Mouse (Mus musculus): ENCODE measurements at regions not wholly inside any gene's neighbourhood (a gene's known extent, or its start where the extent isn't known, plus 50 kb on each side); places are given as distances from the start of the nearest gene placed in this dataset.
"Not testable (repeated sequence)": the region's sequence is repeated elsewhere in the genome, so short reads cannot be mapped to it uniquely, and the experiment has no call there.

GRCm38 (mm10) chr15:5817901-5818576 lies 481.5 kb upstream of the Dab2 start:
- Histone ChIP-seq H3K4me3 (ENCODE audit: insufficient read depth, low read depth, low read length) (no peak overlapping the region), H3K4me1 (ENCODE audit: control insufficient read depth, insufficient read depth, insufficient read length, low read length) (no peaks in the 10 kb centered on the region)

GRCm38 (mm10) chr15:5839963-5840362 lies 459.6 kb upstream of the Dab2 start:
- Histone ChIP-seq H3K27ac (replicated peaks; ENCODE audit: low read depth, low read length) (no peak overlapping the region), H3K4me1 (ENCODE audit: control insufficient read depth, insufficient read depth, insufficient read length, low read length) (no peaks in the 10 kb centered on the region), H3K4me3 (ENCODE audit: insufficient read depth, low read depth, low read length) (no peak overlapping the region)

More at GRCm38 (mm10) chr15:5817901-5818576, 481.5 kb upstream of the Dab2 start:
- no peak overlapping the region for H3K27ac ChIP-seq (replicated peaks; ENCODE audit: low read depth, low read length)

GRCm38 (mm10) chr15:5841369-5842149 lies 458.0 kb upstream of the Dab2 start:
- H3K4me3 ChIP-seq (ENCODE audit: insufficient read depth, low read depth, low read length); H3K4me1 ChIP-seq (ENCODE audit: control insufficient read depth, insufficient read depth, insufficient read length, low read length); H3K27ac ChIP-seq (replicated peaks; ENCODE audit: low read depth, low read length): not testable (repeated sequence)

- Histone ChIP-seq H3K27ac (replicated peaks; ENCODE audit: low read depth, low read length) (no peak overlapping the region), H3K4me3 (ENCODE audit: insufficient read depth, low read depth, low read length) (no peak overlapping the region), H3K4me1 (ENCODE audit: control insufficient read depth, insufficient read depth, insufficient read length, low read length) (no peaks in the 10 kb centered on the region)
Observed at GRCm38 (mm10) chr15:5846571-5846970, 453.0 kb upstream of the Dab2 start.

- no peak overlapping the region for H3K4me3 ChIP-seq (ENCODE audit: insufficient read depth, low read depth, low read length)
- no peaks in the 10 kb centered on the region for H3K4me1 ChIP-seq (ENCODE audit: control insufficient read depth, insufficient read depth, insufficient read length, low read length)
- H3K27ac ChIP-seq (replicated peaks; ENCODE audit: low read depth, low read length) = no peak overlapping the region
Observed at GRCm38 (mm10) chr15:5847413-5848100, 452.0 kb upstream of the Dab2 start.

GRCm38 (mm10) chr15:5852523-5852922 lies 447.1 kb upstream of the Dab2 start:
- no peak overlapping the region for H3K27ac ChIP-seq (replicated peaks; ENCODE audit: low read depth, low read length)
- H3K4me3 ChIP-seq (ENCODE audit: insufficient read depth, low read depth, low read length) = no peak overlapping the region
- no peaks in the 10 kb centered on the region for H3K4me1 ChIP-seq (ENCODE audit: control insufficient read depth, insufficient read depth, insufficient read length, low read length)

- no peak overlapping the region for H3K27ac ChIP-seq (replicated peaks; ENCODE audit: low read depth, low read length)
- H3K4me3 ChIP-seq (ENCODE audit: insufficient read depth, low read depth, low read length) = no peak overlapping the region
- no peaks in the 10 kb centered on the region; the same call in 1 of the 2 replicates for H3K4me1 ChIP-seq (ENCODE audit: control insufficient read depth, insufficient read depth, insufficient read length, low read length)
Observed at GRCm38 (mm10) chr15:5869289-5869688, 430.3 kb upstream of the Dab2 start.

- no peak overlapping the region for H3K27ac ChIP-seq (replicated peaks; ENCODE audit: low read depth, low read length)
- no peaks in the 10 kb centered on the region; the same call in 1 of the 2 replicates for H3K4me1 ChIP-seq (ENCODE audit: control insufficient read depth, insufficient read depth, insufficient read length, low read length)
- H3K4me3 ChIP-seq (ENCODE audit: insufficient read depth, low read depth, low read length) = no peak overlapping the region
Observed at GRCm38 (mm10) chr15:5869866-5870265, 429.7 kb upstream of the Dab2 start.

- no peaks in the 10 kb centered on the region; the same call in 1 of the 2 replicates for H3K4me1 ChIP-seq (ENCODE audit: control insufficient read depth, insufficient read depth, insufficient read length, low read length)
- no peak overlapping the region for H3K4me3 ChIP-seq (ENCODE audit: insufficient read depth, low read depth, low read length)
Observed at GRCm38 (mm10) chr15:5872042-5872441, 427.5 kb upstream of the Dab2 start.

GRCm38 (mm10) chr15:5877749-5878148 lies 421.8 kb upstream of the Dab2 start:
- H3K4me1 ChIP-seq (ENCODE audit: control insufficient read depth, insufficient read depth, insufficient read length, low read length) = no peaks in the 10 kb centered on the region; the same call in 1 of the 2 replicates
- no peak overlapping the region for H3K4me3 ChIP-seq (ENCODE audit: insufficient read depth, low read depth, low read length)

More at GRCm38 (mm10) chr15:5872042-5872441, 427.5 kb upstream of the Dab2 start:
- H3K27ac ChIP-seq (replicated peaks; ENCODE audit: low read depth, low read length) = no peak overlapping the region

GRCm38 (mm10) chr15:5891188-5891587 lies 408.4 kb upstream of the Dab2 start:
- Histone ChIP-seq H3K4me3 (ENCODE audit: insufficient read depth, low read depth, low read length) (no peak overlapping the region), H3K4me1 (ENCODE audit: control insufficient read depth, insufficient read depth, insufficient read length, low read length) (no peaks in the 10 kb centered on the region), H3K27ac (replicated peaks; ENCODE audit: low read depth, low read length) (no peak overlapping the region)

More at GRCm38 (mm10) chr15:5877749-5878148, 421.8 kb upstream of the Dab2 start:
- no peak overlapping the region for H3K27ac ChIP-seq (replicated peaks; ENCODE audit: low read depth, low read length)

- no peak overlapping the region for H3K27ac ChIP-seq (replicated peaks; ENCODE audit: low read depth, low read length)
- no peak overlapping the region for H3K4me3 ChIP-seq (ENCODE audit: insufficient read depth, low read depth, low read length)
- H3K4me1 ChIP-seq (ENCODE audit: control insufficient read depth, insufficient read depth, insufficient read length, low read length) = no peaks in the 10 kb centered on the region
Observed at GRCm38 (mm10) chr15:5892034-5892433, 407.6 kb upstream of the Dab2 start.

- H3K4me1 ChIP-seq (ENCODE audit: control insufficient read depth, insufficient read depth, insufficient read length, low read length); H3K27ac ChIP-seq (replicated peaks; ENCODE audit: low read depth, low read length); H3K4me3 ChIP-seq (ENCODE audit: insufficient read depth, low read depth, low read length): not testable (repeated sequence)
Observed at GRCm38 (mm10) chr15:5895688-5896470, 403.7 kb upstream of the Dab2 start.

GRCm38 (mm10) chr15:5915261-5915660 lies 384.3 kb upstream of the Dab2 start:
- Histone ChIP-seq H3K4me1 (ENCODE audit: control insufficient read depth, insufficient read depth, insufficient read length, low read length) (no peaks in the 10 kb centered on the region), H3K4me3 (ENCODE audit: insufficient read depth, low read depth, low read length) (no peak overlapping the region), H3K27ac (replicated peaks; ENCODE audit: low read depth, low read length) (no peak overlapping the region)

- Histone ChIP-seq H3K27ac (replicated peaks; ENCODE audit: low read depth, low read length) (no peak overlapping the region), H3K4me3 (ENCODE audit: insufficient read depth, low read depth, low read length) (no peak overlapping the region), H3K4me1 (ENCODE audit: control insufficient read depth, insufficient read depth, insufficient read length, low read length) (no peaks in the 10 kb centered on the region)
Observed at GRCm38 (mm10) chr15:5920058-5920457, 379.5 kb upstream of the Dab2 start.

Data from brown adipose tissue, adult 24 weeks (tissue).